Mouse (Mus musculus) liver, embryonic 16.5 days (tissue): Measurements from ENCODE around the gene Pbrm1. TPM values are rescaled to one million over a fixed set of nuclear protein-coding genes. Genes with fewer than 3 reads are reported as not detected.

Experiments
- ATAC-seq: fragments of 200-750 bp; cut with Nextera tagmentation; 2 replicates; pipeline ENCODE4 v1.8.0; 2017; ENCODE audit warnings: low read depth, mild to moderate bottlenecking, moderate number of reproducible peaks, moderate library complexity
- H3K27ac ChIP-seq: fragments of 300-500 bp; sonication (generic); 2 replicates; pipeline ENCODE4 v1.5.1; 2014; ENCODE audit warnings: mild to moderate bottlenecking, low read length
- H3K27me3 ChIP-seq: fragments of 300-500 bp; sonication (generic); 2 replicates; pipeline ENCODE4 v1.6.1; 2014; ENCODE audit warnings: low read depth, low read length, mixed read lengths; ENCODE audit not compliant: control insufficient read depth, insufficient read depth
- H3K36me3 ChIP-seq: fragments of 300-500 bp; sonication (generic); 2 replicates; pipeline ENCODE4 v1.6.1; 2014; ENCODE audit warnings: mild to moderate bottlenecking; ENCODE audit not compliant: control insufficient read depth, insufficient read depth
- H3K4me1 ChIP-seq: fragments of 300-500 bp; sonication (generic); 2 replicates; pipeline ENCODE4 v1.6.1; 2014; ENCODE audit warnings: low read depth, low read length, mixed read lengths; ENCODE audit not compliant: control insufficient read depth
- H3K4me2 ChIP-seq: fragments of 300-500 bp; sonication (generic); 2 replicates; pipeline ENCODE4 v1.6.1; 2014; ENCODE audit warnings: low read depth, low read length, mixed read lengths
- H3K4me3 ChIP-seq: fragments of 300-500 bp; sonication (generic); 2 replicates; pipeline ENCODE4 v1.5.1; 2014; ENCODE audit warnings: low read depth, mild to moderate bottlenecking, low read length
- H3K9ac ChIP-seq: fragments of 300-500 bp; sonication (generic); 2 replicates; pipeline ENCODE4 v1.6.1; 2014; ENCODE audit warnings: low read depth, low read length
- H3K9me3 ChIP-seq: fragments of 300-500 bp; sonication (generic); replicated peaks from 2 replicates; pipeline ENCODE4 v1.6.1; 2016; ENCODE audit warnings: low read length; ENCODE audit not compliant: control insufficient read depth
- WGBS: fragments of 180-500 bp; shearing (Covaris S2); extraction: QIAGEN DNeasy Blood & Tissue Kit; methylation state at CpG from one replicate; pipeline ENCODE4 v1.1.7; 2014; ENCODE audit not compliant: insufficient replicate concordance; 5-methylcytosine and 5-hydroxymethylcytosine counted together
- polyA plus RNA-seq: library from polyadenylated mRNA; unstranded; fragments of >200 nt; fragmentation: Nextera tagmentation; extraction: Ambion mirVana; gene quantifications from 2 replicates; pipeline ENCODE4 v1.2.1, GENCODE M21; 2015

Pbrm1 gene
- polyA plus RNA-seq, 1 experiment from 2014 or later = 52.9 TPM

- peak; percentile 100 for ATAC-seq
- peak overlapping the region; percentile 67 for H3K27ac ChIP-seq
These were observed 26.9 kb downstream of the Pbrm1 start for GRCm38 (mm10) chr14:31045817-31046216.

GRCm38 (mm10) chr14:31062277-31062676 is 43.3 kb downstream of the Pbrm1 start:
- Histone ChIP-seq H3K27me3 (no peaks in the 10 kb centered on the region), H3K9me3 (no peaks in the 10 kb centered on the region), H3K9ac (no peak overlapping the region), H3K4me2 (no peak overlapping the region), H3K27ac (no peak overlapping the region), H3K4me3 (no peak overlapping the region), H3K36me3 (peaks cover 42% of the 10 kb centered on the region), H3K4me1 (no peaks in the 10 kb centered on the region)
- no peak for ATAC-seq
- WGBS = 44% methylated on average over 1 of the region's 1 CpGs

More at GRCm38 (mm10) chr14:31045817-31046216, 26.9 kb downstream of the Pbrm1 start:
- Histone ChIP-seq H3K4me3 (no peak overlapping the region), H3K4me1 (peaks cover 13% of the 10 kb centered on the region), H3K27me3 (no peaks in the 10 kb centered on the region), H3K36me3 (peaks cover 36% of the 10 kb centered on the region), H3K4me2 (peak overlapping the region; percentile 26; the same call in 1 of the 2 replicates), H3K9me3 (no peaks in the 10 kb centered on the region), H3K9ac (no peak overlapping the region)
- WGBS = 29% methylated on average over 1 of the region's 1 CpGs

- Histone ChIP-seq H3K27ac (no peak overlapping the region), H3K36me3 (peaks cover 32% of the 10 kb centered on the region), H3K9ac (no peak overlapping the region), H3K4me3 (no peak overlapping the region), H3K4me1 (no peaks in the 10 kb centered on the region), H3K27me3 (no peaks in the 10 kb centered on the region), H3K9me3 (no peaks in the 10 kb centered on the region), H3K4me2 (no peak overlapping the region)
- 84% methylated on average over 4 of the region's 4 CpGs for WGBS
- no peak for ATAC-seq
These were observed 50.3 kb downstream of the Pbrm1 start for GRCm38 (mm10) chr14:31069086-31069733.

GRCm38 (mm10) chr14:31078597-31079208 is 59.8 kb downstream of the Pbrm1 start:
- H3K36me3 ChIP-seq = peaks cover 39% of the 10 kb centered on the region
- ATAC-seq = no peak; the same call in 1 of the 2 replicates
- H3K4me1 ChIP-seq = peaks cover 9% of the 10 kb centered on the region
- no peak overlapping the region for H3K9ac ChIP-seq
- H3K9me3 ChIP-seq = no peaks in the 10 kb centered on the region
- 0 out of 2 replicates have a peak overlapping the region, but pooled peaks have one; percentile 30 for H3K4me2 ChIP-seq
- WGBS = 86% methylated on average over 3 of the region's 3 CpGs
- H3K27me3 ChIP-seq = no peaks in the 10 kb centered on the region
- H3K27ac ChIP-seq = peak overlapping the region; percentile 27; the same call in 1 of the 2 replicates
- no peak overlapping the region for H3K4me3 ChIP-seq

GRCm38 (mm10) chr14:31079313-31080028 is 60.5 kb downstream of the Pbrm1 start:
- Histone ChIP-seq H3K36me3 (peaks cover 39% of the 10 kb centered on the region), H3K27ac (peak overlapping the region; percentile 27), H3K4me3 (no peak overlapping the region), H3K9me3 (no peaks in the 10 kb centered on the region), H3K4me1 (peaks cover 9% of the 10 kb centered on the region), H3K27me3 (no peaks in the 10 kb centered on the region), H3K4me2 (peak overlapping the region; percentile 30), H3K9ac (no peak overlapping the region)
- peak; percentile 51; the same call in 1 of the 2 replicates for ATAC-seq
- WGBS = 62% methylated on average over 3 of the region's 3 CpGs

- H3K4me1 ChIP-seq = peaks cover 9% of the 10 kb centered on the region
- H3K4me2 ChIP-seq = no peak overlapping the region
- 0 out of 2 replicates have a peak overlapping the region, but pooled peaks have one; percentile 14 for H3K27ac ChIP-seq
- ATAC-seq = no peak
- peaks cover 36% of the 10 kb centered on the region for H3K36me3 ChIP-seq
- H3K4me3 ChIP-seq = no peak overlapping the region
- no peaks in the 10 kb centered on the region for H3K27me3 ChIP-seq
- H3K9ac ChIP-seq = no peak overlapping the region
- H3K9me3 ChIP-seq = no peaks in the 10 kb centered on the region
These were observed 62.2 kb downstream of the Pbrm1 start for GRCm38 (mm10) chr14:31081147-31081546.

GRCm38 (mm10) chr14:31087433-31087832 is 68.5 kb downstream of the Pbrm1 start:
- H3K9ac ChIP-seq = no peak overlapping the region
- no peak overlapping the region for H3K4me3 ChIP-seq
- no peaks in the 10 kb centered on the region for H3K9me3 ChIP-seq
- no peaks in the 10 kb centered on the region for H3K4me1 ChIP-seq
- no peak overlapping the region for H3K27ac ChIP-seq
- no peak overlapping the region for H3K4me2 ChIP-seq
- ATAC-seq = no peak
- 82% methylated on average over 6 of the region's 6 CpGs for WGBS
- peaks cover 41% of the 10 kb centered on the region for H3K36me3 ChIP-seq
- H3K27me3 ChIP-seq = no peaks in the 10 kb centered on the region

GRCm38 (mm10) chr14:31088515-31088914 is 69.6 kb downstream of the Pbrm1 start:
- Histone ChIP-seq H3K36me3 (peaks cover 37% of the 10 kb centered on the region), H3K27ac (no peak overlapping the region), H3K4me2 (no peak overlapping the region), H3K9me3 (no peaks in the 10 kb centered on the region), H3K4me3 (no peak overlapping the region), H3K9ac (no peak overlapping the region), H3K4me1 (peaks cover 3% of the 10 kb centered on the region; the same call in 1 of the 2 replicates), H3K27me3 (no peaks in the 10 kb centered on the region)
- ATAC-seq = no peak
- WGBS = 95% methylated on average over 2 of the region's 2 CpGs

GRCm38 (mm10) chr14:31089918-31090317 is 71.0 kb downstream of the Pbrm1 start:
- Histone ChIP-seq H3K36me3 (peaks cover 35% of the 10 kb centered on the region), H3K4me1 (peaks cover 3% of the 10 kb centered on the region; the same call in 1 of the 2 replicates), H3K27me3 (no peaks in the 10 kb centered on the region), H3K4me2 (no peak overlapping the region), H3K9ac (no peak overlapping the region), H3K27ac (no peak overlapping the region), H3K9me3 (no peaks in the 10 kb centered on the region), H3K4me3 (no peak overlapping the region)
- no peak for ATAC-seq
- 75% methylated on average over 1 of the region's 1 CpGs for WGBS
